Mouse (Mus musculus) hindbrain, embryonic 11.5 days (tissue): ENCODE results near the gene Ncoa3. TPM values are rescaled to one million over a fixed set of nuclear protein-coding genes. Genes with fewer than 3 reads are reported as not detected.

Source experiments
- ATAC-seq: fragments of 200-750 bp; cut with Nextera tagmentation; 2 replicates; pipeline ENCODE4 v1.8.0; 2017; ENCODE audit warnings: mild to moderate bottlenecking, moderate TSS enrichment, moderate library complexity; ENCODE audit not compliant: low FRiP score
- DNase-seq: peaks from one replicate; pipeline ENCODE4 v3.0.0-alpha.2; 2015; ENCODE audit warnings: low spot score
- H3K27ac ChIP-seq: fragments of 300-500 bp; sonication (generic); 2 replicates; pipeline ENCODE4 v1.5.1; 2014; ENCODE audit warnings: mild to moderate bottlenecking, low read depth, low read length
- H3K27me3 ChIP-seq: fragments of 300-500 bp; sonication (generic); 2 replicates; pipeline ENCODE4 v1.6.1; 2014; ENCODE audit warnings: mild to moderate bottlenecking, low read length, moderate library complexity, mixed read lengths; ENCODE audit not compliant: control insufficient read depth, insufficient read depth
- H3K36me3 ChIP-seq: fragments of 300-500 bp; sonication (generic); 2 replicates; pipeline ENCODE4 v1.6.1; 2014; ENCODE audit warnings: mild to moderate bottlenecking, low read length, moderate library complexity, mixed read lengths; ENCODE audit not compliant: control insufficient read depth, insufficient read depth
- H3K4me1 ChIP-seq: fragments of 300-500 bp; sonication (generic); replicated peaks from 2 replicates; pipeline ENCODE4 v1.6.1; 2014; ENCODE audit warnings: low read length, mixed read lengths; ENCODE audit not compliant: control insufficient read depth, insufficient read depth
- H3K4me2 ChIP-seq: fragments of 300-500 bp; sonication (generic); replicated peaks from 2 replicates; pipeline ENCODE4 v1.6.1; 2014; ENCODE audit warnings: mild to moderate bottlenecking, low read depth, low read length
- H3K4me3 ChIP-seq: fragments of 300-500 bp; sonication (generic); 2 replicates; pipeline ENCODE4 v1.5.1; 2014; ENCODE audit warnings: low read depth, low read length
- H3K9ac ChIP-seq: fragments of 300-500 bp; sonication (generic); 2 replicates; pipeline ENCODE4 v1.6.1; 2014; ENCODE audit warnings: low read depth, low read length
- H3K9me3 ChIP-seq: fragments of 300-500 bp; sonication (generic); 2 replicates; pipeline ENCODE4 v1.6.1; 2016; ENCODE audit warnings: low read length; ENCODE audit not compliant: control insufficient read depth
- WGBS: fragments of 180-500 bp; shearing (Covaris S2); extraction: QIAGEN DNeasy Blood & Tissue Kit; methylation state at CpG from one replicate; pipeline ENCODE4 v1.1.7; 2014; 5-methylcytosine and 5-hydroxymethylcytosine counted together
- polyA plus RNA-seq: library from polyadenylated mRNA; unstranded; fragments of >200 nt; fragmentation: Nextera tagmentation; extraction: Ambion mirVana; gene quantifications from 2 replicates; pipeline ENCODE4 v1.2.1, GENCODE M21; 2014

The Ncoa3 gene
- polyA plus RNA-seq, 1 experiment from 2014 or later: 17.1 TPM

DNA sequence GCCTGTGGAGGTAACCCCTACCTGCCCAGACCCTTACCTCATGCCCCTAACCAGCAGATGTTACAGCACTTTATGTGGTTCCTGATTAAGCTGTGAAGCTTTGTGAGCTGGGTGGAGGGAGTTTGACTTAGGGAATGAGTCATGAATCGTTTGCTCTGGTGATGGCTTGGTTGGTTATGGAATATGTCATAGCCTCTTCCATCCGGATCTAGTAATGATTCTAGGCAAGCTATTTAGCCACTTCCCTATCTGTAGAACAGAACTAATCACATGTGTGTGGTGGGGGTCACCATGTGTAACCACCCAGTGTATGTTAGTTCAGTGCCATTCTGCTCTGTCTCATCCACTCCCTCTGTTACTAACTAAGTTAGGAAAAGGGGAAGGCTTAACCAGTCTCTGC lies 52.6 kb downstream of the Ncoa3 start:
- no peak overlapping the region for H3K9ac ChIP-seq
- 89% methylated on average over 2 of the region's 2 CpGs for WGBS
- DNase-seq: no peak
- H3K27ac ChIP-seq: no peak overlapping the region
- H3K4me3 ChIP-seq: no peak overlapping the region
- ATAC-seq: no peak
- no peaks in the 10 kb centered on the region for H3K36me3 ChIP-seq
- H3K27me3 ChIP-seq: no peaks in the 10 kb centered on the region
- H3K4me2 ChIP-seq: no peak overlapping the region
- no peaks in the 10 kb centered on the region for H3K4me1 ChIP-seq
- H3K9me3 ChIP-seq: no peaks in the 10 kb centered on the region

DNA sequence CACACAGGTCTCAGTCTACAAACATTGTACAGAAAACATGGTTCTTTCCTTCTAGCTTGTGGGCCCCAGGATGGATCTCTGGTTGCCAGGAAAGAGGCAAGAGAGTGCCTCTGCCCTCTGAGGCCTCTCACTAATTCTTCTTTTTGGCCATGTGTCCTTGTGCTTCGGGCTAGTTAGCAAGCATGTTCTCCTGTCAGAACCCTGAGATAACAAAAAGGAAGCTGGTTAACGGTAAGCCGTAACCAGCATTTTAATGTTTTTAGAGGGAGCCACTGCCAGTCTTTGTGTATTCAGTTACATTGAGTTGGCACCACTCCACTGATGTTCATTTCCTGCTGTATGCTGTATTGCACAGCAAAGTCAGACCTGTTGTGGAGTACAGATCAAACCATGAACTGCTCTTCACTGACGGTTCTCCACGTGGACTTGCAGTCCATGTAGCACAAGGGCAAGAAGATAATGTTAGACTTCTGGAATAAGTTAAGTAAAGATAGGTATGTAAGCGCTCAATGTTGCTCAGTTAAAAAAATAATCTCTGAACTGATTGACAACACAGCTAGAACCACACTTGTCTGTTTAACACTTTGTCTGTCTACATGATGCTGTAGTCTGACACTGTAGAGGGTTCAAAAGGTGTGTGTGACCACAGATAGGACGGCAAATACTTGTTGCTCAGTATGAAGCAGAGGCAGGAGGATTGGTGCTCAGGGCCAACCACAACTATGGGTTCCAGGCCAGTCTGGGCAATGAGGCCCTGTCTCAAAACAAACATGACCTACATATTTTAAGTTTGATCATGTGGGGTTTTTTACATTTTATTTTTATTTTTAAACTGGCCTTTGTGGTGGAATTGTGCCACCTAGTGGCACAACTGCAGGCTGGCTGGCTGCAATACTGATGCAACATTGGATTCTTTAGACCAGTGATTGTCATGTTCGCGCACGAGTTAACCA lies 53.4 kb downstream of the Ncoa3 start:
- H3K27me3 ChIP-seq: no peaks in the 10 kb centered on the region
- ATAC-seq (no peak), DNase-seq (peak; percentile 52)
- H3K27ac ChIP-seq: no peak overlapping the region
- H3K36me3 ChIP-seq: no peaks in the 10 kb centered on the region
- H3K4me2 ChIP-seq: no peak overlapping the region
- H3K4me3 ChIP-seq: no peak overlapping the region
- no peaks in the 10 kb centered on the region for H3K9me3 ChIP-seq
- H3K4me1 ChIP-seq: no peaks in the 10 kb centered on the region
- no peak overlapping the region for H3K9ac ChIP-seq
- WGBS: 87% methylated on average over 10 of the region's 10 CpGs

DNA sequence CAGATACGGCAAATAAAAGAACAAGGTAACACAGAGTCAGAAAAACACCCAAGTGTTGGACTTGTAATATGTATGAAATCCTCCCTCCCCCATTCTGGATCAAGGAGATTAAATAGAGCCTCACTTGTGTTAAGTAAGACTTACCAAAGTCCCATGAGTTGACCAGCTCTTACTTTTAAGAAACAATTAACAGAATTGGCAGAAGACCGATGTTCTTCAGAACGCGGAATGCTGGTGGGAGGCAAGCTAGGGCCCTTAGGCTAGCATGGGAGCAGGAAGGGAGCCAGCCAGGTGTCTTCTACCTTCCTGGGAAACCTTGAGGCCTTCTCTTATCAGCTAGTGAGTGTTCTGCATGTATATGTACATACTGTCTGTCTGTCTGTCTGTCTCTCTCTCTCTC lies 55.5 kb downstream of the Ncoa3 start:
- ATAC-seq: no peak
- Histone ChIP-seq H3K4me1 (no peaks in the 10 kb centered on the region), H3K9me3 (no peaks in the 10 kb centered on the region), H3K4me2 (no peak overlapping the region), H3K9ac (no peak overlapping the region), H3K27ac (no peak overlapping the region), H3K36me3 (peaks cover 5% of the 10 kb centered on the region; the same call in 1 of the 2 replicates), H3K27me3 (no peaks in the 10 kb centered on the region), H3K4me3 (no peak overlapping the region)
- no peak for DNase-seq
- WGBS: 95% methylated on average over 4 of the region's 4 CpGs

DNA sequence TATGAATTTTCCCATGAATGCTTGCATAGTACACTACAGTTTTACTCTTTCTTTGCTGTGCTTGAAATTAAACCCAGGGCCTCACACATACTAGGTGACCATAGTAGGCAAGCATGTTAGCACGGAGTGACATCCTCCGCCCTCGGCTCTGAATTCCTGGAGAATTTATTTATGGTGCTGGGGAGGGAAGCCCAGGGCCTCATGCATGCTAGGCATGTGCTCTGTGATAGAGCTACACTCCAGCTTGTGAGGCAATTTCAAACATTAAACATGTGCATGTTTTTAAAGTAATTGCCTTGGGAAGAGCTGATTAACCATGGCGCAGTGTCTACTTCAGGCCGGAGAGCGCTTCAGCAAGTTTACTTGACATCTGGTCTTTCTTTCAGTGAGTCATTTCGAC lies 56.4 kb downstream of the Ncoa3 start:
- Histone ChIP-seq H3K9ac (no peak overlapping the region), H3K36me3 (peaks cover 5% of the 10 kb centered on the region; the same call in 1 of the 2 replicates), H3K4me2 (no peak overlapping the region), H3K27me3 (no peaks in the 10 kb centered on the region), H3K4me3 (no peak overlapping the region), H3K27ac (no peak overlapping the region), H3K9me3 (no peaks in the 10 kb centered on the region), H3K4me1 (no peaks in the 10 kb centered on the region)
- 90% methylated on average over 7 of the region's 7 CpGs for WGBS
- ATAC-seq: no peak
- no peak for DNase-seq

DNA sequence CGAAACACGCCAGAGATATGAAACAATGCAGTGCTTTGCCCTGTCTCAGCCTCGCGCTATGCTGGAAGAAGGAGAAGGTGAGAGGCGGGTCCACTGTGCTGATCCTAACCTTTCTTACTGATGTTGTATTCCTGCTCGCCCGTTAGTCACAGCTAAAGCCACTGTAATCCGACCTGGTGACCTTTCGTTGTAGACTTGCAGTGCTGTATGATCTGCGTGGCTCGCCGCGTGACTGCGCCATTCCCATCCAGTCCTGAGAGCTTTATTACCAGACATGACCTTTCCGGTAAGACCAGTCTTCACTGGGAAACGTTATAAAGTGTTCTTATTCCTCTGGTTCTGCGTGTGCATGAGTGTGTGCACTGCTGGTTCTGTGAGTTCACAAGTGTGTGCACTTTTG lies 59.0 kb downstream of the Ncoa3 start:
- Histone ChIP-seq H3K36me3 (peaks cover 7% of the 10 kb centered on the region), H3K9me3 (no peaks in the 10 kb centered on the region)
- ATAC-seq: no peak

DNA sequence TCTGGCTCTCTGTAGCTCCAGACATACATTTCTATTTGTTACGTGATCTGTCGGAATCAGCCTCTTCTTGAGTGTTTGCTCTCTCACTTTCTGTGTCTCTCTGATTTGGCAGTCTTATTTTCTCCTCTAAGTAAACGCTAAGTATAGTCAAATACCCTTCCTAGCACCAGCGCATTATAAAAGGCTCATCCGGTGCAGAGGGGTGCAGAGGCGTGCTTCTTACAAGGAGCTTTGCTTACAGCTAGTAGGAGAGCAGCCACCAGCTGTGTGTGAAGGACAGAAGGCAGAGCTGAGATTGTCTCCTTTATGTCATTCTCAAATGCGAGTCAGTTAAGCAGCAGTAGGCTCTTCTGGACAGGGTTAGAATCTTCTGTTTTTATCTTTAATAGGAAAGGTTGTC lies 59.5 kb downstream of the Ncoa3 start:
- Histone ChIP-seq H3K9ac (no peak overlapping the region), H3K27ac (no peak overlapping the region), H3K9me3 (no peaks in the 10 kb centered on the region), H3K4me1 (no peaks in the 10 kb centered on the region), H3K4me2 (no peak overlapping the region), H3K4me3 (no peak overlapping the region), H3K36me3 (peaks cover 7% of the 10 kb centered on the region), H3K27me3 (no peaks in the 10 kb centered on the region)
- no peak for ATAC-seq
- WGBS: 93% methylated on average over 7 of the region's 7 CpGs
- DNase-seq: no peak

More for the DNA sequence above, 59.0 kb downstream of the Ncoa3 start:
- Histone ChIP-seq H3K27ac (no peak overlapping the region), H3K4me1 (no peaks in the 10 kb centered on the region), H3K4me3 (no peak overlapping the region), H3K27me3 (no peaks in the 10 kb centered on the region), H3K4me2 (no peak overlapping the region), H3K9ac (no peak overlapping the region)
- no peak for DNase-seq
- WGBS: 93% methylated on average over 17 of the region's 17 CpGs

DNA sequence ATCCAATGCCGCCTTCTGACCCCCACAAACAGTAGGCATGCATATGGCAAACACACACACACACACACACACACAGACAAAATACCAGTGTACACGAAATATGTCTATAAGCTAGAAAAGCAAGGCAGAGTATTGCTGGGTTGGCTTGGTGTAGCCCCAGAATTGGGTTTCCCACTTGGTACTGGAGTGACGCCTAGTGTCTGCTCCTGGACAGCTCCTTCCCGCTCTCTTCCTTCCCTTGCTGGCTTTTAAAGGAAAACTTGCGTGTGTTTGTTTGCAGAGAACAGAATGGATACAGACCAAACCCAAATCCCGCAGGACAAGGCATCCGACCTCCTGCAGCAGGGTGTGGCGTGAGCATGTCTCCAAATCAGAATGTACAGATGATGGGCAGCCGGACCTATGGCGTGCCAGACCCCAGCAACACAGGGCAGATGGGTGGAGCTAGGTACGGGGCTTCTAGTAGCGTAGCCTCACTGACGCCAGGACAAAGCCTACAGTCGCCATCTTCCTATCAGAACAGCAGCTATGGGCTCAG lies 61.6 kb downstream of the Ncoa3 start:
- no peaks in the 10 kb centered on the region for H3K4me1 ChIP-seq
- no peak overlapping the region for H3K27ac ChIP-seq
- no peaks in the 10 kb centered on the region for H3K27me3 ChIP-seq
- no peak overlapping the region for H3K9ac ChIP-seq
- WGBS: 91% methylated on average over 14 of the region's 14 CpGs
- DNase-seq: no peak
- H3K4me2 ChIP-seq: no peak overlapping the region
- ATAC-seq: no peak
- peaks cover 7% of the 10 kb centered on the region for H3K36me3 ChIP-seq
- no peaks in the 10 kb centered on the region for H3K9me3 ChIP-seq
- no peak overlapping the region for H3K4me3 ChIP-seq

DNA sequence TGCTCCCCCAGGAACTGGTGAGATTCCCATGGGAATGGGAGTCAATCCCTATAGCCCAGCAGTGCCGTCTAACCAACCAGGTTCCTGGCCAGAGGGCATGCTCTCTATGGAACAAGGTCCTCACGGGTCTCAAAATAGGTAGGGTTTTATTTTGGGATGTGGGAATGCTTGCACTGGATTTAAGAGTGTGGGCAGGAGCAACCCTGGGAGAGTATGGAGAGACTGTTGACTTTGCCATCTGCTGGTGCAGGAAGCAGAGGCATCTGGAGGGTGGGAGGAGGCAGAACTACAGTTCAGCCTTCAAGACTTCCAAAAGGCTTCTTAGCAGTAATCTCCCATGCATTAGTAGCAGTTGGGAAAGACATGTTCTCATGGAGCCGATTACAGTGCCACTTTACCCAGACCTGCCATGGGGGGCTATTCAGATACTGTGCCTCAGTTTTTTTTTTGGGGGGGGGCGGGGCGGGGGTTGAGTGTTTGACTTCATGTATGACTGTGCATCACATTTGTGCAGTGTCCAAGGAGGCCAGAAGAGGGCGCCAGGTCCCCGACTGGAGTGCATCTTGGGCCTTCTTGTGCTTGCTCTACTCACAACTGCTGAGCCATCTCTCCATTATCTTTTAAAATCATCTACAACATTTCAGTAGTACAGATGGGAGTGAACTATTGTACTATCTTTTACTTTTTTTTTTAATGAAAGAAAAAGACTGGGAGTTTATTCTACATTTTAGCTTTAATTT lies 67.4 kb downstream of the Ncoa3 start:
- H3K4me3 ChIP-seq: no peak overlapping the region
- no peaks in the 10 kb centered on the region for H3K27me3 ChIP-seq
- H3K4me1 ChIP-seq: no peaks in the 10 kb centered on the region
- no peak overlapping the region for H3K27ac ChIP-seq
- H3K4me2 ChIP-seq: no peak overlapping the region
- H3K9me3 ChIP-seq: no peaks in the 10 kb centered on the region
- H3K9ac ChIP-seq: no peak overlapping the region
- peaks cover 8% of the 10 kb centered on the region; the same call in 1 of the 2 replicates for H3K36me3 ChIP-seq
- WGBS: 80% methylated on average over 7 of the region's 7 CpGs
- ATAC-seq (no peak), DNase-seq (peak; percentile 64)
